Mouse (Mus musculus) lung, postnatal 0 days (tissue): ENCODE results near the gene Srp54a.

ENCODE experiments used
- CTCF ChIP-seq: IDR thresholded peaks from 2 replicates; pipeline ENCODE4 v1.5.1; 2016; ENCODE audit warnings: antibody characterized with exemption, mild to moderate bottlenecking
- EP300 ChIP-seq: IDR thresholded peaks from 2 replicates; pipeline ENCODE4 v1.6.1; 2016; ENCODE audit warnings: antibody characterized with exemption, mild to moderate bottlenecking, control low read depth

DNA sequence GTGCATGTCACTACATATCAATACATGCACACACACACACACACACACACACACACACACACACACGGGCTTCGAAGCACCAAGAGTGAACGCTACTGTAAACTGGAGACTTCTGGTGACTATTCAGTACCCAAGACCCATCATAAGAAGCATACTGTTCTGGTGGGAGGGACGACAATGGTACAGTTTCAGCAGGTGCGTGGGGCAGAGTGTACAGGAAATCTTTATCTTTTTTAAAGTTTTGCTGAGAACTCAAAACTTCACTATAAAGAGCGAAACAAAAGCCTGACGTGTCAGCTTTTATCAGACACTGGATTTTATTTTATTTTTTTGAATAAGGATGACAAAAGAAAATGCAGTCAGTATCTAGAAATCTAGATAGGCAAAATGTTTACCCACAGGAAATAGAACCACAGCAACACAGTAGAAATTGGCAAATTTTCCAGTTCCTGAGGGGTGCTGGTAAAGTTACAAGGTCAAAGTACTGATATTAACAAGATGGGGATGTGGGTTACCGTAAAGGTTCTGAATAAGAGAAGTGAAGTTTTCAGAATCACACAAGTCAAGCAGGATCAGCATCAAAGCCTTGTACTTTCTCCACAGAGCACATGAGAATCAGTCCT, 30.2 kb upstream of the Srp54a start:
- TF ChIP-seq CTCF (no peak), EP300 (no peak)
